Mouse (Mus musculus) brain, embryonic 14.5 days (tissue): ENCODE results near the gene Ms4a4b.

Experiments used
- CTCF ChIP-seq: fragments of 200-500 bp; IDR thresholded peaks from 2 replicates; pipeline ENCODE4 v1.5.1; 2012; ENCODE audit warnings: inconsistent platforms, mild to moderate bottlenecking, moderate library complexity, borderline replicate concordance; ENCODE audit not compliant: insufficient read depth, insufficient read length; ENCODE audit errors: extremely low read depth
- POLR2A ChIP-seq: fragments of 200-500 bp; IDR thresholded peaks from 2 replicates; pipeline ENCODE4 v1.6.1; 2012; ENCODE audit warnings: mild to moderate bottlenecking, inconsistent platforms, borderline replicate concordance; ENCODE audit not compliant: poor library complexity, insufficient read depth, insufficient read length, severe bottlenecking; ENCODE audit errors: extremely low read depth

DNA sequence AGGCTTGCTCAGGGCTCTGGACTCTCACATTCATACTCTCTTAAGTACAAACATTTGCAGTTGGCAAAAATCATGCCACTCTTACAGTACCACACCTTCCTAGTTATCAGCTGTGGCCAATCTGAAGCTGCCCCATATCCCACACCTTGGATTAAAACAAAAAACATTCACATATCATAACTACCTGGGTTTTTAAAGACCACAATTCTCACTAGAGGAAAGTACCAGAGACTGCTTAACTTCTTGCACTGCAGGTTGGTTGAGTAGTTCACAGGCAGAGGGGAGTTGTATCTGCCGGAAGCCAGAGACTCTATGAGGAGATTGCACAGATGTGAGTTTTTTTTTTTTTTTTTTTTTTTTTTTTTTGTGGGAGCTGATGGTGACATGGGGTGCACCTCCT, 29.3 kb upstream of the Ms4a4b start:
- no peak for TF ChIP-seq CTCF
- no peak for TF ChIP-seq POLR2A
